Mouse (Mus musculus) megakaryocyte progenitor cell, adult 5-6 weeks (primary cell): ENCODE results near the gene Commd4. TPM values are rescaled to one million over a fixed set of nuclear protein-coding genes. Genes with fewer than 3 reads are reported as not detected.

Experiments
- ATAC-seq: replicated peaks from 2 replicates; pipeline ENCODE4 v1.8.0; 2016; ENCODE audit warnings: mild to moderate bottlenecking, moderate TSS enrichment, inconsistent platforms; ENCODE audit not compliant: poor library complexity
- total RNA-seq, 2 experiments: library from RNA; stranded (forward) in 1 of 2; stranded (reverse) in 1 of 2; fragments of 157-497, 149-512 nt in 1 of 2; fragments of 200-1000 nt in 1 of 2; gene quantifications; 2 replicates each; pipeline versions ENCODE4 v1.2.3 to v1.2.4; 2015 to 2017

Gene Commd4
- total RNA-seq, 2 experiments from 2014 or later, result 76.3 to 128 TPM

DNA sequence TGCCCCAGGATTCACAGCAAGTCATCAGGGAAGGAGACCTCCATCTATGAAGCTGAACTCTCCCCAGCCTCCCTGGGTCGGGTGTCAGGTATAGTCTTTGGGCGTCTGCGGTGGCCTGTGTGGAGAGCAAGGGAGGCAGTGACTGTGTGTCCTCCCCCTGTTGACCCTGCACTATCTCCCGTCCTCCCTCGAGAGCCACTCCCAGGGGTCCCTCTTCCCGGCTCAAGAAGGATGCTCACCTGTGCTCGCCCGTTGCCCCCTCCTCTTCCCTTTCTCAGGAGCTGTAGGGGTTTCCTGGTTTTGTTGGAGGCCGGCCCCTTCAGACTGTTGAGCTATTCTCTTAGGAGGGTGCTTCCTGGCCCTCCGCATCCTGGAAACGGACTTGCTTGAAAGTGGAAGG is 14.9 kb downstream of the Commd4 start:
- no peak for ATAC-seq

- ATAC-seq, result peak; percentile 40
Measured at GRCm38 (mm10) chr9:57141417-57142353, 16.4 kb downstream of the Commd4 start.

GRCm38 (mm10) chr9:57139571-57139970 is 18.6 kb downstream of the Commd4 start:
- ATAC-seq, result no peak

DNA sequence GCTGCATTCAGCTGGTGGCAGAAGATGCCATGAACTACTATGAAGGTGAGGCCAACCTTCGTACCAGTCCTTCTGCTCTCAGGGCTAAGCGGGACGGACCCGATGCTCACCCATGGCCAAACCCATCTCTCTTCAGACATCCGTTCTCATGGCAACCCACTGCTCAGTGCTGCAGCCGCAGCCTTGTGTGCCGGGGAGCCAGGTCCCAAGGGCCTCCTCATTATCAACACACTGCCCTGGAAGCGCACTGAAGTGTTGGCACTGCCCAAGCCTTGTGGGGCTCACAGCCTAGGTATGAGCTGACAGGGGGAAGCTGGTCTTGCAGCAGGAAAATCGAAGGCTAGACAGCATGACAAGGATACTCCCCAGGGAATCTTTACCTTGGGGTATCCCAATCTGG is 19.0 kb downstream of the Commd4 start:
- no peak for ATAC-seq

- no peak for ATAC-seq
Measured at GRCm38 (mm10) chr9:57138507-57138906, 19.6 kb downstream of the Commd4 start.

DNA sequence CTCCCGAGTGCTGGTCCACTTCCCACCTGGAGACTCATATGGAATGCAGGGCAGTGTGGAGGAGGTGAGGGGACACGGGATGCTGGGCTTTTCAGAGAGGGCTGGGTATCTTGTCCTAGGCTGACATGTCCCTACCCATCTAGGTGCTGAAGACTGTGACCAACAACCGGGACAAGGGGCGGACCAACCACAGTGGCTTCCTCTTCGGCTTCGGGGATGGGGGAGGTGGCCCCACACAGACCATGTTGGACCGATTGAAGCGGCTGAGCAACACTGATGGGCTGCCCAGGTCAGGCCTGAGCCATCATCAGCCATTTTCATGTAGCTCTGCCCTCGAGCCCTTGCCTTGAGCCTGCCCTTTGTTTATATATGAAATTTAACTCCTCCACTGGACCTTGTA is 20.4 kb downstream of the Commd4 start:
- ATAC-seq, result no peak

GRCm38 (mm10) chr9:57137246-57137645 is 20.9 kb downstream of the Commd4 start:
- ATAC-seq, result no peak

DNA sequence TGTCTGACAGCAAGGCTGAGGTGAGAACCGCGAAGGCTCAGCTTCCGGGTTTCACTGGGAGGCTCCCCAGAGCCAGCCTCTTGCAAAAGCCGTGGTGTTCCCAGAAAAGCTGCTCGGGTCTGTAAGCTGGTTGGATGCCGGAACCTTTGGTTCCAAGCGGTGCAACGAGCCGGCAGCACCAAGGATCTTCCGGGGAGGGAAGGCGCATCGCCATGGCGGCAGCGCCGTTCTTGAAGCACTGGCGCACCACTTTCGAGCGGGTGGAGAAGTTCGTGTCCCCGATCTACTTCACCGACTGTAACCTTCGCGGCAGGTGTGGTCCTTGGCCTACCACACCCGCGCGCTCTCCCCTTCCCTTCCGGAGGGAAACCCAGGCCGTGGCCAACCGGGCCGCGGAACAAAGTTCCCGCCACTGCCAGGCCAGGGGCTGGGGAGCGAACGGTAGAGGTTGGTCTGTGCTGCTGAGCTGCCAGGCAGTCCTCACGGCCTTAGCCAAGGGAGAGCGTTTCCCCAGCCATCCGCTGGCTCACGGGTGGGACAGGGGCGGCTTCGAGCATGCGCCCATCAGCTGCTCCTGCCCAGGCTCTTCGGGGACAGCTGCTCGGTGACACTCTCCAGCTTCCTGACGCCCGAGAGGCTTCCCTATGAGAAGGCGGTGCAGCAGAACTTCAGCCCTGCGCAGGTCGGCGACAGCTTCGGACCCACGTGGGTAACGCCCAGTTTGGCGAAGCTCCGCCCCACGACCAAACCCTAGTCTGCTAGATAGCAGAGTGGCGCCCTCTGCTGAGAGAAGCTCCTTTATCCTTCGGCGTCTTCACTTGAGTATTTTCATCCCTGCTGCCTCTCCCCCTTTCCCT is 27.3 kb downstream of the Commd4 start, which contains the start of gene Man2c1:
Gene Man2c1 (plus strand): TSS at position 114 of the 857 bp plus-strand sequence.
- peak; percentile 90 for ATAC-seq

DNA sequence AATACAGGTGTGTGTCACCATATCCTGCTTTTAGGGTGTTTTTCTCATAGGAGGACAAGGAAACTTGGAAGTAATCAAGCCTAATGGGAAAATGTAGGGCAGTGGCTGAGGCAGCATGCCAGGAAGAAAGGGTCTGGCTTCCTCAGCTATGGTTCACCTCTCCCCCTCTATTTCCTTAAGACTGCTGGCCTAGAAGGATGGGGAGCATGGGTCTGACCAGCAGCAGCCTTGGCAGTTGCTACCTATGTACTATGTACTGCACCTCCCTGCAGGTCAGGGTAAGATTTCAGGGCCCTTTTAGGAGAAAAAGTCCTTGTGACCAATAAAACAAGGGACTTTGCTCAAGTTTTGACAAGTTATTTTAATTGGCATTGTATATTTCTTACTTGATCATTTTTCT is 28.5 kb downstream of the Commd4 start:
- ATAC-seq, result no peak

DNA sequence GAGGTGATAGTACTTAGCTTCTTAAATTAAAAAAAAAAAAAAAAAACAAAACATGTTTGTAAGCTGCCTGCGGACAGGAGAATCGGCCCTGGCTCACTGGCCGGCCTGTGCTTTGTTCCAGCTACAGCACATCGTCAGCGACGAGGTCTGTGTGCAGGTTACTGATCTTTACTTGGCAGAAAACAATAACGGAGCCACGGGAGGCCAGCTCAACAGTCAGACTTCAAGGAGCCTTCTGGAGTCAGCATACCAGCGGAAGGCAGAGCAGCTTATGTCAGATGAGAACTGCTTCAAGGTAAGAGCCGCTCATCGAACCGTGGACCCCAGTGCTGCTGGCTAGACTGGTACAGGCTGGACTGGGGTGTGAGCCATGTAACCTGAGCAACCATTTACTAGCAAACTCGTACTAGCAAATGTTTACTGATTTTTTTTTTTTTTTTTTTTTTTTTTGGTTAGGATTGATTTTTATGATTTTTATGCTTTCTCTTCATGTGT is 40.8 kb downstream of the Commd4 start:
- ATAC-seq, result no peak

Other genes with a start within 250 kb of the Commd4 start
- gene Snx33, start 230.0 kb downstream of the Commd4 start, total RNA-seq (2015), result 3.3 TPM in 2 replicates
- gene Snx33, start 230.0 kb downstream of the Commd4 start, total RNA-seq (2017), result 2.8 TPM in 2 replicates
- gene Imp3, start 220.9 kb downstream of the Commd4 start, total RNA-seq (2015), result 138 and 147 TPM in 2 replicates
- 68.5 and 77.3 TPM in 2 replicates for gene Imp3, start 220.9 kb downstream of the Commd4 start, total RNA-seq (2017)
- 10.3 and 12.1 TPM in 2 replicates for gene Snupn, start 207.5 kb downstream of the Commd4 start, total RNA-seq (2015)
- 9.0 and 9.4 TPM in 2 replicates for gene Snupn, start 207.5 kb downstream of the Commd4 start, total RNA-seq (2017)
- 10.6 and 14.5 TPM in 2 replicates for gene Ptpn9, start 163.4 kb downstream of the Commd4 start, total RNA-seq (2015)
- 9.1 and 10.7 TPM in 2 replicates for gene Ptpn9, start 163.4 kb downstream of the Commd4 start, total RNA-seq (2017)
- gene Sin3a, start 86.3 kb downstream of the Commd4 start, total RNA-seq (2015), result 81.5 and 89.2 TPM in 2 replicates
- gene Sin3a, start 86.3 kb downstream of the Commd4 start, total RNA-seq (2017), result 81.3 and 127 TPM in 2 replicates
- 42.4 and 53.8 TPM in 2 replicates for gene Man2c1, start 27.6 kb downstream of the Commd4 start, total RNA-seq (2015)
- gene Man2c1, start 27.6 kb downstream of the Commd4 start, total RNA-seq (2017), result 50.6 and 61.7 TPM in 2 replicates
- 3.5 and 4.1 TPM in 2 replicates for gene Neil1, start 10.0 kb downstream of the Commd4 start, total RNA-seq (2015)
- gene Neil1, start 10.0 kb downstream of the Commd4 start, total RNA-seq (2017), result 2.4 and 4.9 TPM in 2 replicates
- gene Trcg1, start 78.2 kb upstream of the Commd4 start, total RNA-seq (2015), result not detected in 2 replicates
- gene Trcg1, start 78.2 kb upstream of the Commd4 start, total RNA-seq (2017), result not detected in 2 replicates
- 33.8 and 42.4 TPM in 2 replicates for gene 1700017B05Rik, start 104.3 kb upstream of the Commd4 start, total RNA-seq (2015)
- gene 1700017B05Rik, start 104.3 kb upstream of the Commd4 start, total RNA-seq (2017), result 17.8 and 25.6 TPM in 2 replicates